Mouse (Mus musculus): ENCODE measurements around the gene BC005537.
"Not testable (repeated sequence)": the region's sequence is repeated elsewhere in the genome, so short reads cannot be mapped to it uniquely, and the experiment has no call there.

BC005537 gene

GRCm38 (mm10) chr13:24799925-24800673, 1.4 kb upstream of the BC005537 start:
- no peak for DNase-seq (ENCODE audit: low read depth)

- DNase-seq (ENCODE audit: low read depth), result peak; percentile 94
These were observed 666 bp upstream of the BC005537 start for GRCm38 (mm10) chr13:24800674-24801307.

- no peak for DNase-seq (ENCODE audit: low read depth)
These were observed 754 bp downstream of the BC005537 start for GRCm38 (mm10) chr13:24802131-24802691.

GRCm38 (mm10) chr13:24803196-24803595, 1.7 kb downstream of the BC005537 start:
- no peak for DNase-seq (ENCODE audit: low read depth)

- no peak for DNase-seq (ENCODE audit: low read depth)
These were observed 4.6 kb downstream of the BC005537 start for GRCm38 (mm10) chr13:24806079-24806478.

- no peak for DNase-seq (ENCODE audit: low read depth)
These were observed 11.1 kb downstream of the BC005537 start for GRCm38 (mm10) chr13:24812521-24812920.

GRCm38 (mm10) chr13:24814616-24815015, 13.2 kb downstream of the BC005537 start:
- no peak for DNase-seq (ENCODE audit: low read depth)

- DNase-seq (ENCODE audit: low read depth), result no peak
These were observed 15.0 kb downstream of the BC005537 start for GRCm38 (mm10) chr13:24816125-24817092.

GRCm38 (mm10) chr13:24819931-24820330, 18.5 kb downstream of the BC005537 start:
- DNase-seq (ENCODE audit: low read depth), result no peak

GRCm38 (mm10) chr13:24822663-24823343, 21.3 kb downstream of the BC005537 start:
- no peak for DNase-seq (ENCODE audit: low read depth)

GRCm38 (mm10) chr13:24824647-24825046, 23.2 kb downstream of the BC005537 start:
- no peak for DNase-seq (ENCODE audit: low read depth)

- DNase-seq (ENCODE audit: low read depth), result no peak
These were observed 24.1 kb downstream of the BC005537 start for GRCm38 (mm10) chr13:24825587-24825986.

GRCm38 (mm10) chr13:24826116-24826515, 24.7 kb downstream of the BC005537 start:
- DNase-seq (ENCODE audit: low read depth), result no peak

- DNase-seq (ENCODE audit: low read depth), result no peak
These were observed 29.4 kb downstream of the BC005537 start for GRCm38 (mm10) chr13:24830756-24831352.

- DNase-seq (ENCODE audit: low read depth), result peak; percentile 96
These were observed 30.1 kb downstream of the BC005537 start, which contains the start of the genes Acot13 and Tdp2 for GRCm38 (mm10) chr13:24831353-24832130. Gene Acot13, minus strand, starts transcription at chr13:24831540. Gene Tdp2, plus strand, starts transcription at chr13:24831679.

GRCm38 (mm10) chr13:24832131-24832810, 30.8 kb downstream of the BC005537 start:
- no peak for DNase-seq (ENCODE audit: low read depth)

- no peak for DNase-seq (ENCODE audit: low read depth)
These were observed 31.3 kb downstream of the BC005537 start for GRCm38 (mm10) chr13:24832811-24833155.

- DNase-seq (ENCODE audit: low read depth), result not testable (repeated sequence)
These were observed 36.3 kb downstream of the BC005537 start for GRCm38 (mm10) chr13:24837765-24838164.

GRCm38 (mm10) chr13:24839831-24840230, 38.4 kb downstream of the BC005537 start:
- no peak for DNase-seq (ENCODE audit: low read depth)

GRCm38 (mm10) chr13:24841702-24842101, 40.2 kb downstream of the BC005537 start:
- no peak for DNase-seq (ENCODE audit: low read depth)

Measured in c-Kit-positive CD71-negative TER-119-negative erythroid progenitor cells, embryonic 14.5 days (primary cell).